Mouse (Mus musculus) C3H10T1/2 (cell line): ENCODE results near the gene Tdrd3. TPM values are rescaled to one million over a fixed set of nuclear protein-coding genes. Genes with fewer than 3 reads are reported as not detected.

ENCODE experiments used
- polyA plus RNA-seq, 2 experiments: library from polyadenylated mRNA; unstranded; fragments of >200 nt; fragmentation: generic; extraction: Trizol; gene quantifications; one replicate each; pipeline ENCODE4 v1.2.1; 2012; ENCODE audit warnings: missing spikeins in 2 of 2

Gene Tdrd3
- 1 to 10 TPM in 1 of 2 experiments, under 1 TPM in 1; 0.50 to 9.0 TPM for polyA plus RNA-seq

GRCm38 (mm10) chr14:87415808-87416721 lies at the start of gene Tdrd3:
Tdrd3 (plus strand) TSS chr14:87416639.

